Comparison of ENCODE assay signal across 9 mouse cellular contexts in the genomic region with DNA sequence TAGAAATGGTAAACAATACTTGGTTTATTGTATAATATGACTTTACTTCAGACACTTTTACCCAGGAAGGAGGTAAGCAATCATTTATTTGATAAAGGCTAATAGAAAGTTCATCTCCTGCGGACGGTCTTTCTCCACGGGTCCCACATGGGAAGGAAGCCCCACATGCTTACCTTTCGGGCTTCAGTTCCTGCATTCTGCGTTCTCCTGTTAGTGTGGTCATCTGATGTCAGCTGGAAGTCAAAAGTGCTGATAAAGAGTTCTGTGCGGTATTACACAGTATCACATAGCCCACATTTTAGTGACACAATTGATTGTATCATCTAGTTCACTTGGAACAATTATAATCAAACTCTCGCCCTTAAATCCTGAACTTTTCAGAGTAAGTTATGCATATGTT. TPM values are rescaled to one million over a fixed set of nuclear protein-coding genes. Genes with fewer than 3 reads are reported as not detected.
DNase-seq lines count a peak whose midpoint lies in the region; ATAC-seq lines count a peak whose summit lies in the region.
"Had no signal": no experiment of that assay in that cellular context is flagged by ENCODE, and none has a peak within 500 bp of the region (broad histone marks: within the 10 kb centered on the region; RNA-seq: fewer than 3 reads in every experiment).

No protein-coding gene starts in this region.

- ATAC-seq in liver, embryonic 11.5 days (replicated peaks; ENCODE audit: low FRiP score), result no peak
- ATAC-seq in limb, embryonic 13.5 days (ENCODE audit: low FRiP score, low read depth), result no peak
- no peak for ATAC-seq in stomach, embryonic 15.5 days (ENCODE audit: insufficient read depth, low FRiP score, low read depth)
- no peak for ATAC-seq in megakaryocyte progenitor cell, adult 5-6 weeks (replicated peaks; ENCODE audit: poor library complexity)

- no peaks in the 10 kb centered on the region for H3K36me3 ChIP-seq in liver, embryonic 11.5 days (ENCODE audit: control insufficient read depth, insufficient read depth, low read length)
- no peaks in the 10 kb centered on the region for H3K36me3 ChIP-seq in forebrain, embryonic 10.5 days (replicated peaks)
- no peaks in the 10 kb centered on the region for H3K36me3 ChIP-seq in limb, embryonic 13.5 days
- H3K36me3 ChIP-seq in stomach, embryonic 15.5 days, result no peaks in the 10 kb centered on the region

- H3K4me2 ChIP-seq in liver, embryonic 11.5 days, result peak overlapping the region; percentile 74
- H3K4me2 ChIP-seq in limb, embryonic 13.5 days (replicated peaks), result peak overlapping the region; percentile 71
- peak overlapping the region; percentile 59 for H3K4me2 ChIP-seq in stomach, embryonic 15.5 days

- H3K9me3 ChIP-seq in liver, embryonic 11.5 days (ENCODE audit: control insufficient read depth, low read length), result no peaks in the 10 kb centered on the region
- no peaks in the 10 kb centered on the region for H3K9me3 ChIP-seq in forebrain, embryonic 10.5 days
- H3K9me3 ChIP-seq in limb, embryonic 13.5 days, result no peaks in the 10 kb centered on the region
- no peaks in the 10 kb centered on the region for H3K9me3 ChIP-seq in stomach, embryonic 15.5 days

- no peaks in the 10 kb centered on the region for H3K4me1 ChIP-seq in liver, embryonic 11.5 days (replicated peaks; ENCODE audit: control insufficient read depth, insufficient read depth, low read length)
- H3K4me1 ChIP-seq in forebrain, embryonic 10.5 days, result peaks cover 27% of the 10 kb centered on the region
- H3K4me1 ChIP-seq in limb, embryonic 13.5 days, result peaks cover 21% of the 10 kb centered on the region
- H3K4me1 ChIP-seq in stomach, embryonic 15.5 days, result no peaks in the 10 kb centered on the region

- no peak overlapping the region for H3K27ac ChIP-seq in liver, embryonic 11.5 days (ENCODE audit: low read depth, low read length)
- H3K27ac ChIP-seq in forebrain, embryonic 10.5 days, result peak overlapping the region; percentile 97
- no peak overlapping the region for H3K27ac ChIP-seq in limb, embryonic 13.5 days
- H3K27ac ChIP-seq in stomach, embryonic 15.5 days, result no peak overlapping the region

- H3K9ac ChIP-seq in liver, embryonic 11.5 days (ENCODE audit: low read depth, low read length), result no peak overlapping the region
- peak overlapping the region; percentile 90 for H3K9ac ChIP-seq in limb, embryonic 13.5 days
- no peak overlapping the region for H3K9ac ChIP-seq in stomach, embryonic 15.5 days

- peak overlapping the region; percentile 62; the same call in 1 of the 2 replicates for H3K4me3 ChIP-seq in liver, embryonic 11.5 days (ENCODE audit: low read depth, low read length)
- H3K4me3 ChIP-seq in forebrain, embryonic 10.5 days, result peak overlapping the region; percentile 82
- peak overlapping the region; percentile 79 for H3K4me3 ChIP-seq in limb, embryonic 13.5 days
- H3K4me3 ChIP-seq in stomach, embryonic 15.5 days (replicated peaks), result peak overlapping the region; percentile 55

- DNase-seq in liver, embryonic 11.5 days (ENCODE audit: low spot score), result no peak
- no peak for DNase-seq in liver
- no peak for DNase-seq in forebrain, embryonic 10.5 days (ENCODE audit: extremely low spot score, low spot score)
- no peak for DNase-seq in right cerebral cortex, postnatal 25 days
- DNase-seq: gastrocnemius, postnatal 36 days had no signal

- 24% methylated on average over 7 of the region's 7 CpGs for WGBS in liver, embryonic 11.5 days
- 25% methylated on average over 7 of the region's 7 CpGs for WGBS in forebrain, embryonic 10.5 days
- WGBS in limb, embryonic 13.5 days, result 14% methylated on average over 7 of the region's 7 CpGs
- 14% methylated on average over 7 of the region's 7 CpGs for whole genome bisulfite sequencing in stomach, embryonic 15.5 days

- peaks cover 13% of the 10 kb centered on the region for H3K27me3 ChIP-seq in liver, embryonic 11.5 days (replicated peaks; ENCODE audit: control insufficient read depth, insufficient read depth, low read length)
- peaks cover 7% of the 10 kb centered on the region for H3K27me3 ChIP-seq in forebrain, embryonic 10.5 days (ENCODE audit: poor library complexity, severe bottlenecking)
- no peaks in the 10 kb centered on the region for H3K27me3 ChIP-seq in limb, embryonic 13.5 days
- H3K27me3 ChIP-seq in stomach, embryonic 15.5 days (replicated peaks), result 0 out of 2 replicates have a peak, but pooled peaks cover 4% of the 10 kb centered on the region

RNA-seq across cellular contexts. Expression of a gene that starts 1.0 kb away (rescaled TPM):
- 0.34 and 1.2 TPM in 2 replicates for polyA plus RNA-seq in liver, embryonic 11.5 days (2014; fragmentation: Nextera tagmentation; extraction: Ambion mirVana)
- polyA plus RNA-seq in forebrain, embryonic 10.5 days (2016; fragmentation: Nextera tagmentation; extraction: Ambion mirVana), result 1.7 and 2.2 TPM in 2 replicates
- polyA plus RNA-seq in limb, embryonic 13.5 days (2015; fragmentation: Nextera tagmentation; extraction: Ambion mirVana), result 1.7 and 2.5 TPM in 2 replicates
- polyA plus RNA-seq in stomach, embryonic 15.5 days (2015; fragmentation: Nextera tagmentation; extraction: Ambion mirVana), result 1.1 and 1.2 TPM in 2 replicates
- total RNA-seq in megakaryocyte progenitor cell, adult 5-6 weeks (2015), result not detected in 2 replicates
- total RNA-seq in megakaryocyte progenitor cell, adult 5-6 weeks (2017), result not detected in 2 replicates
- total RNA-seq: neutrophil, adult 5-6 weeks had no signal
